Mouse (Mus musculus): ENCODE data around the gene Lrrc8e.

DNA sequence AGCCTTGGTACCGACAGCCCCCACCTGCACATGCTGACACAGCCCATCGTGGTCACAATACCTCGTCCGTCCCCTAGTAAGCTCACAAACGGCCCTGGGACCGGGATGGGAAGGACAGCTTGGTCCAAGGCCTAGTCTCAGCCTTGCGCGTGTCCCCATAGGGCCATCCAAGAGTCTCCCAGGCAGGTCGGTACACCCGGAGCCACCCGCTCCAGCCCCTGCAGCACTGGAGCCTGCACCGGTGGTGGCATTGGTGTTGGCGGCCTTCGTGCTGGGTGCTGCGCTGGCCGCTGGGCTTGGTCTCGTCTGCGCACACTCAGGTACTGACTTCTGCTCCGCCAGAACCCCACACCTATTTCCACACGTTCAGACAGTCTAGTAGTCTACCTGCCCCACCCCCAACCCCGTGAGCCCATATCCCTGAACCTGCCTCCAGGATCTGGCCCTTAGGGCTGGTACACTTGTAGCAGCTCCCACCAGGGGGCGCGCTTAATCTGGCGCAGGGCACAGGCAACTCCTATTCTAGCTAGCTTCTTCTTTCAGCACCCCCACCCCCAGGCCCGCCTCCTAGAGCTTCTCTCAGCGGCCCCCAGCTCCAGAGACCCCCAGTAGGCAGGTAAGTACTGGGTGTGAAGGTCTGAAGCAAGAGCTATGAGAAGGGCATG is 23.8 kb downstream of the Lrrc8e start:
- TF ChIP-seq CTCF (IDR thresholded peaks at IDR 0.05; ENCODE audit: control insufficient read depth, insufficient read depth, insufficient replicate concordance, low read depth, low read length) (peak; percentile 74; the same call in 1 of the 2 replicates), POLR2A (IDR thresholded peaks at IDR 0.05; ENCODE audit: control insufficient read depth, low read depth, low read length) (peak; percentile 14; the same call in 1 of the 2 replicates)

All from testis, adult 2 months (tissue).